Mouse (Mus musculus) lung, embryonic 16.5 days (tissue): ENCODE results near the gene Il3. TPM values are rescaled to one million over a fixed set of nuclear protein-coding genes. Genes with fewer than 3 reads are reported as not detected.

ENCODE experiments used
- ATAC-seq: fragments of 200-750 bp; cut with Nextera tagmentation; 2 replicates; pipeline ENCODE4 v1.8.0; 2017; ENCODE audit warnings: low read depth, mild to moderate bottlenecking, moderate library complexity
- H3K27ac ChIP-seq: fragments of 300-500 bp; sonication (generic); 2 replicates; pipeline ENCODE4 v1.5.1; 2014; ENCODE audit warnings: mild to moderate bottlenecking, control low read depth, low read length
- H3K27me3 ChIP-seq: fragments of 300-500 bp; sonication (generic); 2 replicates; pipeline ENCODE4 v1.6.1; 2014; ENCODE audit warnings: low read depth, low read length, mixed read lengths; ENCODE audit not compliant: control insufficient read depth, insufficient read depth
- H3K36me3 ChIP-seq: fragments of 300-500 bp; sonication (generic); 2 replicates; pipeline ENCODE4 v1.6.1; 2014; ENCODE audit warnings: low read length; ENCODE audit not compliant: control insufficient read depth, insufficient read depth
- H3K4me1 ChIP-seq: fragments of 300-500 bp; sonication (generic); replicated peaks from 2 replicates; pipeline ENCODE4 v1.6.1; 2014; ENCODE audit warnings: low read length, mixed read lengths; ENCODE audit not compliant: control insufficient read depth, insufficient read depth
- H3K4me2 ChIP-seq: fragments of 300-500 bp; sonication (generic); 2 replicates; pipeline ENCODE4 v1.6.1; 2014; ENCODE audit warnings: low read depth, low read length, control low read depth
- H3K4me3 ChIP-seq: fragments of 300-500 bp; sonication (generic); 2 replicates; pipeline ENCODE4 v1.5.1; 2014; ENCODE audit warnings: mild to moderate bottlenecking, low read length, control low read depth
- H3K9ac ChIP-seq: fragments of 300-500 bp; sonication (generic); 2 replicates; pipeline ENCODE4 v1.6.1; 2014; ENCODE audit warnings: low read length, control low read depth
- H3K9me3 ChIP-seq: fragments of 300-500 bp; sonication (generic); 2 replicates; pipeline ENCODE4 v1.6.1; 2016; ENCODE audit warnings: low read length; ENCODE audit not compliant: control insufficient read depth
- WGBS: fragments of 180-500 bp; shearing (Covaris S2); extraction: QIAGEN DNeasy Blood & Tissue Kit; methylation state at CpG from one replicate; pipeline ENCODE4 v1.1.7; 2014; 5-methylcytosine and 5-hydroxymethylcytosine counted together
- polyA plus RNA-seq: library from polyadenylated mRNA; unstranded; fragments of >200 nt; fragmentation: Nextera tagmentation; extraction: Ambion mirVana; gene quantifications from 2 replicates; pipeline ENCODE4 v1.2.1, GENCODE M21; 2015

Il3 gene
- polyA plus RNA-seq, 1 experiment from 2014 or later: not detected

- 32% methylated on average over 4 of the region's 4 CpGs for WGBS
These were observed 13.0 kb downstream of the Il3 start for GRCm38 (mm10) chr11:54254114-54254513.

GRCm38 (mm10) chr11:54250575-54250974 is 16.5 kb downstream of the Il3 start:
- Histone ChIP-seq H3K4me1 (peaks cover 33% of the 10 kb centered on the region), H3K36me3 (no peaks in the 10 kb centered on the region), H3K4me3 (no peak overlapping the region), H3K9ac (no peak overlapping the region), H3K9me3 (no peaks in the 10 kb centered on the region), H3K27me3 (no peaks in the 10 kb centered on the region), H3K4me2 (0 out of 2 replicates have a peak overlapping the region, but pooled peaks have one; percentile 34), H3K27ac (peak overlapping the region; percentile 85)
- 71% methylated on average over 11 of the region's 11 CpGs for WGBS
- peak; percentile 82 for ATAC-seq

More at GRCm38 (mm10) chr11:54254114-54254513, 13.0 kb downstream of the Il3 start:
- no peak overlapping the region for H3K27ac ChIP-seq
- no peak overlapping the region for H3K9ac ChIP-seq
- peaks cover 17% of the 10 kb centered on the region for H3K4me1 ChIP-seq
- H3K4me2 ChIP-seq: no peak overlapping the region
- no peaks in the 10 kb centered on the region for H3K36me3 ChIP-seq
- H3K9me3 ChIP-seq: no peaks in the 10 kb centered on the region
- no peak overlapping the region for H3K4me3 ChIP-seq
- no peak for ATAC-seq
- H3K27me3 ChIP-seq: no peaks in the 10 kb centered on the region

GRCm38 (mm10) chr11:54249748-54250147 is 17.3 kb downstream of the Il3 start:
- Histone ChIP-seq H3K27ac (peak overlapping the region; percentile 85), H3K9me3 (no peaks in the 10 kb centered on the region), H3K4me2 (peak overlapping the region; percentile 34), H3K4me3 (no peak overlapping the region), H3K27me3 (no peaks in the 10 kb centered on the region), H3K36me3 (no peaks in the 10 kb centered on the region), H3K4me1 (peaks cover 33% of the 10 kb centered on the region), H3K9ac (no peak overlapping the region)
- 51% methylated on average over 3 of the region's 3 CpGs for WGBS
- peak; percentile 53 for ATAC-seq

GRCm38 (mm10) chr11:54248940-54249717 is 17.9 kb downstream of the Il3 start, which contains the start of gene Csf2:
Csf2 (minus strand) TSS chr11:54249667.
- Histone ChIP-seq H3K4me1 (peaks cover 33% of the 10 kb centered on the region), H3K27ac (peak within 1 kb of the TSS; percentile 85), H3K27me3 (no peaks in the 10 kb centered on the region), H3K4me3 (no peak within 1 kb of the TSS), H3K9me3 (no peaks in the 10 kb centered on the region), H3K4me2 (peak within 1 kb of the TSS; percentile 34), H3K9ac (no peak within 1 kb of the TSS), H3K36me3 (no peaks in the 10 kb centered on the region)
- 32% methylated on average over 11 of the region's 11 CpGs for WGBS
- ATAC-seq: peak; percentile 18; the same call in 1 of the 2 replicates

- H3K9ac ChIP-seq: 0 out of 2 replicates have a peak overlapping the region, but pooled peaks have one; percentile 10
These were observed 19.7 kb downstream of the Il3 start for GRCm38 (mm10) chr11:54247251-54247950.

GRCm38 (mm10) chr11:54244465-54244864 is 22.6 kb downstream of the Il3 start:
- Histone ChIP-seq H3K4me2 (no peak overlapping the region), H3K9ac (no peak overlapping the region), H3K4me3 (no peak overlapping the region), H3K9me3 (no peaks in the 10 kb centered on the region), H3K27me3 (no peaks in the 10 kb centered on the region), H3K4me1 (peaks cover 19% of the 10 kb centered on the region; the same call in 1 of the 2 replicates), H3K27ac (no peak overlapping the region), H3K36me3 (no peaks in the 10 kb centered on the region)
- WGBS: 62% methylated on average over 6 of the region's 6 CpGs
- no peak for ATAC-seq

More at GRCm38 (mm10) chr11:54247251-54247950, 19.7 kb downstream of the Il3 start:
- no peaks in the 10 kb centered on the region for H3K9me3 ChIP-seq
- 48% methylated on average over 10 of the region's 10 CpGs for WGBS
- H3K36me3 ChIP-seq: no peaks in the 10 kb centered on the region
- H3K27ac ChIP-seq: peak overlapping the region; percentile 78
- no peak overlapping the region for H3K4me3 ChIP-seq
- H3K4me2 ChIP-seq: no peak overlapping the region
- no peaks in the 10 kb centered on the region for H3K27me3 ChIP-seq
- ATAC-seq: no peak
- peaks cover 30% of the 10 kb centered on the region for H3K4me1 ChIP-seq

- no peak for ATAC-seq
- 87% methylated on average over 3 of the region's 3 CpGs for WGBS
- H3K36me3 ChIP-seq: no peaks in the 10 kb centered on the region
These were observed 24.6 kb downstream of the Il3 start for GRCm38 (mm10) chr11:54242494-54242893.

GRCm38 (mm10) chr11:54236939-54237338 is 30.1 kb downstream of the Il3 start:
- no peaks in the 10 kb centered on the region for H3K27me3 ChIP-seq
- no peaks in the 10 kb centered on the region for H3K36me3 ChIP-seq
- 28% methylated on average over 2 of the region's 2 CpGs for WGBS
- no peak overlapping the region for H3K4me3 ChIP-seq
- no peak overlapping the region for H3K27ac ChIP-seq
- no peaks in the 10 kb centered on the region for H3K9me3 ChIP-seq
- no peak overlapping the region for H3K9ac ChIP-seq
- ATAC-seq: 0 out of 2 replicates have a peak, but pooled peaks have one; percentile 43
- H3K4me1 ChIP-seq: 0 out of 2 replicates have a peak, but pooled peaks cover 3% of the 10 kb centered on the region
- H3K4me2 ChIP-seq: no peak overlapping the region

More at GRCm38 (mm10) chr11:54242494-54242893, 24.6 kb downstream of the Il3 start:
- no peak overlapping the region for H3K27ac ChIP-seq
- H3K4me2 ChIP-seq: no peak overlapping the region
- H3K9me3 ChIP-seq: no peaks in the 10 kb centered on the region
- no peak overlapping the region for H3K9ac ChIP-seq
- H3K4me1 ChIP-seq: peaks cover 4% of the 10 kb centered on the region; the same call in 1 of the 2 replicates
- H3K4me3 ChIP-seq: no peak overlapping the region
- H3K27me3 ChIP-seq: no peaks in the 10 kb centered on the region

- WGBS: 96% methylated on average over 2 of the region's 2 CpGs
- H3K36me3 ChIP-seq: no peaks in the 10 kb centered on the region
- H3K4me1 ChIP-seq: no peaks in the 10 kb centered on the region
- H3K9ac ChIP-seq: no peak overlapping the region
- H3K27ac ChIP-seq: no peak overlapping the region
- H3K27me3 ChIP-seq: no peaks in the 10 kb centered on the region
- H3K9me3 ChIP-seq: no peaks in the 10 kb centered on the region
- H3K4me3 ChIP-seq: no peak overlapping the region
- H3K4me2 ChIP-seq: no peak overlapping the region
- no peak for ATAC-seq
These were observed 39.6 kb downstream of the Il3 start for GRCm38 (mm10) chr11:54227478-54227877.
